Mouse (Mus musculus): ENCODE measurements around the gene Ccdc186. TPM values are rescaled to one million over a fixed set of nuclear protein-coding genes. Genes with fewer than 3 reads are reported as not detected.
"Not testable (repeated sequence)": the region's sequence is repeated elsewhere in the genome, so short reads cannot be mapped to it uniquely, and the experiment has no call there.

The Ccdc186 gene
- polyA plus RNA-seq, 1 experiment: 20.0 TPM

- TF ChIP-seq POLR2A (IDR thresholded peaks at IDR 0.05; ENCODE audit: borderline replicate concordance, extremely low read depth, insufficient read depth, insufficient read length, poor library complexity, severe bottlenecking) (no peak), CTCF (IDR thresholded peaks at IDR 0.05; ENCODE audit: borderline replicate concordance, extremely low read depth, insufficient read depth, insufficient read length) (no peak)
- DNase-seq (ENCODE audit: low read depth): no peak
Measured at GRCm38 (mm10) chr19:56800930-56801655, 20.9 kb downstream of the Ccdc186 start.

- no peak for TF ChIP-seq CTCF (IDR thresholded peaks at IDR 0.05; ENCODE audit: borderline replicate concordance, extremely low read depth, insufficient read depth, insufficient read length)
- TF ChIP-seq POLR2A (IDR thresholded peaks at IDR 0.05; ENCODE audit: borderline replicate concordance, extremely low read depth, insufficient read depth, insufficient read length, poor library complexity, severe bottlenecking): no peak
- DNase-seq (ENCODE audit: low read depth): no peak
Measured at GRCm38 (mm10) chr19:56800226-56800625, 21.8 kb downstream of the Ccdc186 start.

- TF ChIP-seq CTCF (IDR thresholded peaks at IDR 0.05; ENCODE audit: borderline replicate concordance, extremely low read depth, insufficient read depth, insufficient read length) (no peak), POLR2A (IDR thresholded peaks at IDR 0.05; ENCODE audit: borderline replicate concordance, extremely low read depth, insufficient read depth, insufficient read length, poor library complexity, severe bottlenecking) (no peak)
Measured at GRCm38 (mm10) chr19:56797376-56797775, 24.6 kb downstream of the Ccdc186 start.

GRCm38 (mm10) chr19:56788952-56789351 lies 33.0 kb downstream of the Ccdc186 start:
- no peak for DNase-seq (ENCODE audit: low read depth)
- TF ChIP-seq POLR2A (IDR thresholded peaks at IDR 0.05; ENCODE audit: borderline replicate concordance, extremely low read depth, insufficient read depth, insufficient read length, poor library complexity, severe bottlenecking): no peak
- TF ChIP-seq CTCF (IDR thresholded peaks at IDR 0.05; ENCODE audit: borderline replicate concordance, extremely low read depth, insufficient read depth, insufficient read length): no peak

More at GRCm38 (mm10) chr19:56797376-56797775, 24.6 kb downstream of the Ccdc186 start:
- DNase-seq (ENCODE audit: low read depth): no peak

GRCm38 (mm10) chr19:56787911-56788310 lies 34.1 kb downstream of the Ccdc186 start:
- no peak for TF ChIP-seq CTCF (IDR thresholded peaks at IDR 0.05; ENCODE audit: borderline replicate concordance, extremely low read depth, insufficient read depth, insufficient read length)
- no peak for TF ChIP-seq POLR2A (IDR thresholded peaks at IDR 0.05; ENCODE audit: borderline replicate concordance, extremely low read depth, insufficient read depth, insufficient read length, poor library complexity, severe bottlenecking)
- no peak for DNase-seq (ENCODE audit: low read depth)

- not testable (repeated sequence) for DNase-seq (ENCODE audit: low read depth)
Measured at GRCm38 (mm10) chr19:56778532-56778931, 43.5 kb downstream of the Ccdc186 start.

GRCm38 (mm10) chr19:56776719-56777382 lies 45.1 kb downstream of the Ccdc186 start:
- peak; percentile 76 for DNase-seq (ENCODE audit: low read depth)
- no peak for TF ChIP-seq POLR2A (IDR thresholded peaks at IDR 0.05; ENCODE audit: borderline replicate concordance, extremely low read depth, insufficient read depth, insufficient read length, poor library complexity, severe bottlenecking)
- peak; percentile 76 for TF ChIP-seq CTCF (IDR thresholded peaks at IDR 0.05; ENCODE audit: borderline replicate concordance, extremely low read depth, insufficient read depth, insufficient read length)

GRCm38 (mm10) chr19:56775893-56776718 lies 45.9 kb downstream of the Ccdc186 start:
- no peak for TF ChIP-seq CTCF (IDR thresholded peaks at IDR 0.05; ENCODE audit: borderline replicate concordance, extremely low read depth, insufficient read depth, insufficient read length)
- TF ChIP-seq POLR2A (IDR thresholded peaks at IDR 0.05; ENCODE audit: borderline replicate concordance, extremely low read depth, insufficient read depth, insufficient read length, poor library complexity, severe bottlenecking): no peak
- peak; percentile 55 for DNase-seq (ENCODE audit: low read depth)

- peak; percentile 57 for DNase-seq (ENCODE audit: low read depth)
- TF ChIP-seq CTCF (IDR thresholded peaks at IDR 0.05; ENCODE audit: borderline replicate concordance, extremely low read depth, insufficient read depth, insufficient read length): no peak
- TF ChIP-seq POLR2A (IDR thresholded peaks at IDR 0.05; ENCODE audit: borderline replicate concordance, extremely low read depth, insufficient read depth, insufficient read length, poor library complexity, severe bottlenecking): no peak
Measured at GRCm38 (mm10) chr19:56774971-56775892, 46.8 kb downstream of the Ccdc186 start.

- no peak for DNase-seq (ENCODE audit: low read depth)
- TF ChIP-seq POLR2A (IDR thresholded peaks at IDR 0.05; ENCODE audit: borderline replicate concordance, extremely low read depth, insufficient read depth, insufficient read length, poor library complexity, severe bottlenecking) (no peak), CTCF (IDR thresholded peaks at IDR 0.05; ENCODE audit: borderline replicate concordance, extremely low read depth, insufficient read depth, insufficient read length) (no peak)
Measured at GRCm38 (mm10) chr19:56774408-56774962, 47.5 kb downstream of the Ccdc186 start.
